Mouse (Mus musculus): ENCODE results near the gene Plpp3. TPM values are rescaled to one million over a fixed set of nuclear protein-coding genes. Genes with fewer than 3 reads are reported as not detected.
A peak's percentile ranks its signal among the peaks of the same experiment; 100 is the strongest.
"Not testable (repeated sequence)": the region's sequence is repeated elsewhere in the genome, so short reads cannot be mapped to it uniquely, and the experiment has no call there.

Gene Plpp3
- total and polyA plus RNA-seq, 2 experiments from 2014 or later, result 167 to 180 TPM

- H3K9me3 ChIP-seq (ENCODE audit: low read length), result no peaks in the 10 kb centered on the region
- no peaks in the 10 kb centered on the region for H3K27me3 ChIP-seq (ENCODE audit: insufficient read depth, low read length)
- no peaks in the 10 kb centered on the region for H3K36me3 ChIP-seq (ENCODE audit: insufficient read depth, low read length)
- no peak overlapping the region for H3K27ac ChIP-seq
- no peak overlapping the region for H3K4me2 ChIP-seq (ENCODE audit: low read depth, low read length)
- no peaks in the 10 kb centered on the region for H3K4me1 ChIP-seq (ENCODE audit: insufficient read depth, low read length)
- ATAC-seq (no peak), DNase-seq (ENCODE audit: low spot score) (no peak)
- TF ChIP-seq CTCF (IDR thresholded peaks at IDR 0.05; ENCODE audit: low read depth), result no peak
- no peak overlapping the region for H3K4me3 ChIP-seq (ENCODE audit: low read length)
- H3K9ac ChIP-seq (replicated peaks; ENCODE audit: low read length), result no peak overlapping the region
- 85% methylated on average over 9 of the region's 9 CpGs for WGBS
These were observed 104.0 kb downstream of the Plpp3 start for GRCm38 (mm10) chr4:105260893-105261769.

- Histone ChIP-seq H3K27ac (no peak overlapping the region), H3K36me3 (ENCODE audit: insufficient read depth, low read length) (no peaks in the 10 kb centered on the region), H3K9ac (replicated peaks; ENCODE audit: low read length) (no peak overlapping the region), H3K9me3 (ENCODE audit: low read length) (no peaks in the 10 kb centered on the region), H3K4me1 (ENCODE audit: insufficient read depth, low read length) (no peaks in the 10 kb centered on the region), H3K4me3 (ENCODE audit: low read length) (no peak overlapping the region), H3K27me3 (ENCODE audit: insufficient read depth, low read length) (no peaks in the 10 kb centered on the region), H3K4me2 (ENCODE audit: low read depth, low read length) (no peak overlapping the region)
- no peak for DNase-seq (ENCODE audit: low spot score)
- ATAC-seq, result no peak
- WGBS, result 89% methylated on average over 12 of the region's 12 CpGs
- TF ChIP-seq CTCF (IDR thresholded peaks at IDR 0.05; ENCODE audit: low read depth), result no peak
These were observed 105.2 kb downstream of the Plpp3 start for GRCm38 (mm10) chr4:105262358-105262757.

DNA sequence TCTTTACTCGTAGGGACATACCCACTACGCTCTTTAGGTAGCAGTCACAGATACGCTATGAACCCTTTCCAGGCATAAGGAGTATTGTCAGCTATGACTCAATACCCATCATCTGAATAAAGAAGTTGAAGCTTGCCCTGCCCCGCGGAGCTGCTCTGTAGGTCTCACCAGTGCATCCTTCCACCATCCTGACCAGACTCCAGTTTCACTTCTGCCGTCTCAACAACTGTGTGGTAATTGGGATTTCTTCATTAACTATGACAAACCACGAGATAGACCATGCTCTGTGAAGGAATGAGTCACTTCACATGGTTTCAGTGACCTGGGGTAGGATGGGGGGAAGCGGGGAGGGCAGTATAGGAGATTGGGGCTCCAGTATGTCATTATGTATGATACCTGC is 106.5 kb downstream of the Plpp3 start:
- no peaks in the 10 kb centered on the region for H3K36me3 ChIP-seq (ENCODE audit: insufficient read depth, low read length)
- no peaks in the 10 kb centered on the region for H3K9me3 ChIP-seq (ENCODE audit: low read length)
- no peak overlapping the region for H3K27ac ChIP-seq
- TF ChIP-seq CTCF (IDR thresholded peaks at IDR 0.05; ENCODE audit: low read depth), result no peak
- no peak for ATAC-seq
- no peak for DNase-seq (ENCODE audit: low spot score)
- H3K4me3 ChIP-seq (ENCODE audit: low read length), result no peak overlapping the region
- H3K4me1 ChIP-seq (ENCODE audit: insufficient read depth, low read length), result no peaks in the 10 kb centered on the region
- 90% methylated on average over 8 of the region's 8 CpGs for WGBS
- no peaks in the 10 kb centered on the region for H3K27me3 ChIP-seq (ENCODE audit: insufficient read depth, low read length)
- H3K4me2 ChIP-seq (ENCODE audit: low read depth, low read length), result no peak overlapping the region
- no peak overlapping the region for H3K9ac ChIP-seq (replicated peaks; ENCODE audit: low read length)

DNA sequence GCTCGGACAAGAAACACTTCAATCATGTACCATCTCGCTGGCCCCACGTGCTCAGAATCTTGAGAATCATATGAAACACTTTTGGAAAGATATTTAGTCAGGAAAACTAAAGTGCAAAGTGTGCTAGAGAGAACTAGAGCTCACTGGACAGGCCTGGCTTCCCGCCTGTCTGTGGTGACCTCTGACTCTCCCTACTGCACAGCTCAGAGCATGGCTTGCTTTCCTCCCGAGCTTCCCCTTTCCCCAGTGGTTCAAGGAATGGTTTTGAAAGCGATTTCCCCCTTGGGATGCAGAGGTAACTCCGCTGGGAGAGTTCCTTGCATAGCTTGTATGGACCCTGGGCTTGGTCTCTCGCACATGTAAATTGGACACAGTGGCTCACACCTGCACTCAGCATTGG is 107.9 kb downstream of the Plpp3 start:
- no peak overlapping the region for H3K4me3 ChIP-seq (ENCODE audit: low read length)
- H3K36me3 ChIP-seq (ENCODE audit: insufficient read depth, low read length), result no peaks in the 10 kb centered on the region
- no peak overlapping the region for H3K4me2 ChIP-seq (ENCODE audit: low read depth, low read length)
- H3K9me3 ChIP-seq (ENCODE audit: low read length), result no peaks in the 10 kb centered on the region
- H3K4me1 ChIP-seq (ENCODE audit: insufficient read depth, low read length), result no peaks in the 10 kb centered on the region
- ATAC-seq (no peak), DNase-seq (ENCODE audit: low spot score) (no peak)
- TF ChIP-seq CTCF (IDR thresholded peaks at IDR 0.05; ENCODE audit: low read depth), result no peak
- no peaks in the 10 kb centered on the region for H3K27me3 ChIP-seq (ENCODE audit: insufficient read depth, low read length)
- no peak overlapping the region for H3K9ac ChIP-seq (replicated peaks; ENCODE audit: low read length)
- WGBS, result 87% methylated on average over 8 of the region's 8 CpGs
- no peak overlapping the region for H3K27ac ChIP-seq

GRCm38 (mm10) chr4:105265678-105266077 is 108.5 kb downstream of the Plpp3 start:
- no peaks in the 10 kb centered on the region for H3K4me1 ChIP-seq (ENCODE audit: insufficient read depth, low read length)
- ATAC-seq (0 out of 2 replicates have a peak, but pooled peaks have one; percentile 51), DNase-seq (ENCODE audit: low spot score) (no peak)
- no peaks in the 10 kb centered on the region for H3K36me3 ChIP-seq (ENCODE audit: insufficient read depth, low read length)
- H3K27me3 ChIP-seq (ENCODE audit: insufficient read depth, low read length), result no peaks in the 10 kb centered on the region
- WGBS, result 65% methylated on average over 4 of the region's 4 CpGs
- H3K4me3 ChIP-seq (ENCODE audit: low read length), result no peak overlapping the region
- no peak overlapping the region for H3K27ac ChIP-seq
- no peaks in the 10 kb centered on the region for H3K9me3 ChIP-seq (ENCODE audit: low read length)
- no peak overlapping the region for H3K9ac ChIP-seq (replicated peaks; ENCODE audit: low read length)
- no peak overlapping the region for H3K4me2 ChIP-seq (ENCODE audit: low read depth, low read length)
- TF ChIP-seq CTCF (IDR thresholded peaks at IDR 0.05; ENCODE audit: low read depth), result no peak

DNA sequence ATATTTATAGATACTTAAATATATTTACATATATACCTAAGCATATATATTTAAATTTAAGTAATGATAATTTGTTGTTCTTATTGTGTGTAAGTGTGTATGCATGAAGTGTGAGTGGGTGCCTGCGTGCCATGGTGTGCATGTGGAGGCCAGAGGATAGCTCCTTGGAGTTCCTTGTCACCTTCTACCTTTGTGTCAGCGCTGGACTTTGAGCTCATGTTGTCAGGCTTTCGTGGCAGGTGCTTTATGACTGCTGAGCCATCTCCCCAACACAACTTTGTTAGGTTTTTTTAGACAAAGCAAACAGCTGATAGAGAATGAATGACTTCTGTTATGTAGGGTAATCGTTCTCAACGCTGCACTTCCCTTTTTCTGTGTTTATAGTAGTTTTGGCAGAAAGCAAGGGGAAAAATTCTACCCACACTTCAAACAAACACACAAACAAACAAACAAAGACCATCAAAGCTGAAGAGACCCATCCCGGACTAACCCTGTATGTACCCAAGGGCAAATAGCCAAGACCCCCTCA is 111.1 kb downstream of the Plpp3 start:
- Histone ChIP-seq H3K27me3 (ENCODE audit: insufficient read depth, low read length) (no peaks in the 10 kb centered on the region), H3K4me1 (ENCODE audit: insufficient read depth, low read length) (no peaks in the 10 kb centered on the region), H3K9ac (replicated peaks; ENCODE audit: low read length) (no peak overlapping the region), H3K4me3 (ENCODE audit: low read length) (no peak overlapping the region), H3K36me3 (ENCODE audit: insufficient read depth, low read length) (no peaks in the 10 kb centered on the region), H3K27ac (no peak overlapping the region), H3K4me2 (ENCODE audit: low read depth, low read length) (no peak overlapping the region), H3K9me3 (ENCODE audit: low read length) (no peaks in the 10 kb centered on the region)
- DNase-seq (ENCODE audit: low spot score) (no peak), ATAC-seq (no peak)
- WGBS, result 76% methylated on average over 6 of the region's 6 CpGs
- no peak for TF ChIP-seq CTCF (IDR thresholded peaks at IDR 0.05; ENCODE audit: low read depth)

GRCm38 (mm10) chr4:105269398-105269797 is 112.3 kb downstream of the Plpp3 start:
- H3K4me2 ChIP-seq (ENCODE audit: low read depth, low read length); DNase-seq (ENCODE audit: low spot score); ATAC-seq; H3K9me3 ChIP-seq (ENCODE audit: low read length); H3K4me1 ChIP-seq (ENCODE audit: insufficient read depth, low read length); H3K9ac ChIP-seq (replicated peaks; ENCODE audit: low read length); H3K27ac ChIP-seq; H3K27me3 ChIP-seq (ENCODE audit: insufficient read depth, low read length); H3K4me3 ChIP-seq (ENCODE audit: low read length); H3K36me3 ChIP-seq (ENCODE audit: insufficient read depth, low read length): not testable (repeated sequence)
- WGBS, result 97% methylated on average over 4 of the region's 7 CpGs
